Mouse (Mus musculus): Measurements from ENCODE around the gene Gm14190. TPM values are rescaled to one million over a fixed set of nuclear protein-coding genes. Genes with fewer than 3 reads are reported as not detected.
"Not testable (repeated sequence)": the region's sequence is repeated elsewhere in the genome, so short reads cannot be mapped to it uniquely, and the experiment has no call there.

Gene Gm14190
- polyA plus RNA-seq, 1 experiment from 2014 or later: not detected

DNA sequence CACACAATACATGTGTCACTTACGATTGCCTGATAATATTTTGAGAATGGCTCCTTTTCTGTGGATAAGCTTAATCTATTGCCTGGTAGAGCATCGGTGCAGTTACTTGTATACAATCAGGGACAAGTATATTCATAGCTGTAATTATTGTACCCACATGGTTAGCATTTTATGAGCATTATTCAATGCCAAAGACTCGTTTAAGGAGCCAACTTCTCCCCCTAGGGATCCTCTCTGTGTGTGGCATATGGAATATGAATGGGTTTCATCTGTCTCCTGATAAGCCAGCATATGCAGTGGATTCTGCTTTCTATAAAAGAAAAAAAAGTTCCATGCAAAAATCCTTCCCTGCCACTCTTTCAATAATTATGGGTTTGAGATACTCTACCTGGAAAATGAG lies 46.2 kb downstream of the Gm14190 start:
- Histone ChIP-seq H3K9me3 (no peaks in the 10 kb centered on the region), H3K27me3 (ENCODE audit: poor library complexity, severe bottlenecking) (no peaks in the 10 kb centered on the region), H3K27ac (no peak overlapping the region), H3K4me3 (no peak overlapping the region), H3K36me3 (replicated peaks) (no peaks in the 10 kb centered on the region), H3K4me1 (no peaks in the 10 kb centered on the region)
- 81% methylated on average over 3 of the region's 3 CpGs for WGBS
- no peak for DNase-seq (ENCODE audit: extremely low spot score, low spot score)

DNA sequence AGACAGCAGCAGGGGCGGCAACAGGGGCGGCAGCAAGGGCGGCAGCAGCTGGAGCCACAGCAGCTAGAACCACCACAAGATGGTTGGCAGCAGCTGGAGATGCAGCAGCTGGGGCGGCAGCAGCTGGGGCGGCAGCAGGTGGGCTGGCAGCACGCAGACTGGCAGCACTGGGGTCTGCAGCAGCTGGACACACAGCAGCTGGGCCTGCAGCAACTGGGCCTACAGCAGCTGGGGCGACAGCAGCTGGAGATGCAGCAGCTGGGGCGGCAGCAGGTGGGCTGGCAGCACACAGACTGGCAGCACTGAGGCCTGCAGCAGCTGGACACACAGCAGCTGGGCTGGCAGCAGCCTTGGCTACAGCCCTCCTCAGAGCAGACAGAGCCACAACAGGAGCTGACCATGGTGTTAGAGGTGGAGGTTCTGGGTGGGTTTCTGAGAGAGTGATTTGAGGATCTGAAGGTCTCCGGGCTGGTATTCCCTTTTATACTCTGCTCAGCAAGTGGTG lies 46.9 kb downstream of the Gm14190 start, which contains the start of gene Krtap4-7:
Krtap4-7 (minus strand) TSS at position 455 of the 505 bp plus-strand sequence.
- not testable (repeated sequence) for H3K27me3 ChIP-seq (ENCODE audit: poor library complexity, severe bottlenecking); H3K27ac ChIP-seq
- WGBS: 85% methylated on average over 9 of the region's 9 CpGs

DNA sequence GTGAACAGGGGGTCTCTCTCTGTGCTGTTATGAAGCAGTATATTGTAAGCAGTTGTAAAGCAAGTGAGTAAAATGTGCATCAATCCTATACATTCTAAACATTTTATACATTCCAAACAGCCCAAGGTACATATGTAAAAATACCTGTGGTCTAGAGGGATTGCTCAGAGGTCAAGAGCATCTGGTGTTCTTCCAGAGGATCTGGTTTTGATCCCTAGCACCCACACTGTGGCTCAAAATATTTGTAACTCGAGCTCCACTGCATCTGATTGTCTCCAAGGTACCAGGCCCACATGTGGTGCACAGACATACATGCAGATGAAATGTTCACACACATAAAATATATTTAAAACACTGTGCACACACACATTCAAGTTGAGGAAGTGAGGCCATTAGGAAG lies 49.6 kb downstream of the Gm14190 start:
- H3K4me3 ChIP-seq: no peak overlapping the region
- no peaks in the 10 kb centered on the region for H3K9me3 ChIP-seq
- no peaks in the 10 kb centered on the region for H3K27me3 ChIP-seq (ENCODE audit: poor library complexity, severe bottlenecking)
- no peak for DNase-seq (ENCODE audit: extremely low spot score, low spot score)
- H3K36me3 ChIP-seq (replicated peaks): no peaks in the 10 kb centered on the region
- 59% methylated on average over 1 of the region's 1 CpGs for WGBS
- H3K4me1 ChIP-seq: no peaks in the 10 kb centered on the region
- no peak overlapping the region for H3K27ac ChIP-seq

More for the DNA sequence above, 46.9 kb downstream of the Gm14190 start, which contains the start of gene Krtap4-7:
- H3K36me3 ChIP-seq (replicated peaks); DNase-seq (ENCODE audit: extremely low spot score, low spot score); H3K4me3 ChIP-seq; H3K9me3 ChIP-seq; H3K4me1 ChIP-seq: not testable (repeated sequence)

Other genes with a start within 250 kb of the Gm14190 start
- gene Krt23, start 197.6 kb downstream of the Gm14190 start, polyA plus RNA-seq (2016; fragmentation: Nextera tagmentation; extraction: Ambion mirVana): 0.20 TPM in 1 of 2 replicates, not detected in the other
- not detected in 2 replicates for gene Krt39, start 169.4 kb downstream of the Gm14190 start, polyA plus RNA-seq (2016; fragmentation: Nextera tagmentation; extraction: Ambion mirVana)
- gene Krt40, start 147.6 kb downstream of the Gm14190 start, polyA plus RNA-seq (2016; fragmentation: Nextera tagmentation; extraction: Ambion mirVana): not detected in 2 replicates
- not detected in 2 replicates for gene Krtap3-3, start 139.9 kb downstream of the Gm14190 start, polyA plus RNA-seq (2016; fragmentation: Nextera tagmentation; extraction: Ambion mirVana)
- not detected in 2 replicates for gene Krtap3-2, start 133.9 kb downstream of the Gm14190 start, polyA plus RNA-seq (2016; fragmentation: Nextera tagmentation; extraction: Ambion mirVana)
- not detected in 2 replicates for gene Gm11939, start 131.3 kb downstream of the Gm14190 start, polyA plus RNA-seq (2016; fragmentation: Nextera tagmentation; extraction: Ambion mirVana)
- not detected in 2 replicates for gene Krtap3-1, start 124.1 kb downstream of the Gm14190 start, polyA plus RNA-seq (2016; fragmentation: Nextera tagmentation; extraction: Ambion mirVana)
- not detected in 2 replicates for gene Krtap1-5, start 109.7 kb downstream of the Gm14190 start, polyA plus RNA-seq (2016; fragmentation: Nextera tagmentation; extraction: Ambion mirVana)
- not detected in 2 replicates for gene Krtap1-4, start 107.1 kb downstream of the Gm14190 start, polyA plus RNA-seq (2016; fragmentation: Nextera tagmentation; extraction: Ambion mirVana)
- gene Krtap1-3, start 99.4 kb downstream of the Gm14190 start, polyA plus RNA-seq (2016; fragmentation: Nextera tagmentation; extraction: Ambion mirVana): not detected in 2 replicates
- not detected in 2 replicates for gene Krtap9-3, start 92.6 kb downstream of the Gm14190 start, polyA plus RNA-seq (2016; fragmentation: Nextera tagmentation; extraction: Ambion mirVana)
- gene Gm11938, start 87.4 kb downstream of the Gm14190 start, polyA plus RNA-seq (2016; fragmentation: Nextera tagmentation; extraction: Ambion mirVana): not detected in 2 replicates
- gene Gm11937, start 80.6 kb downstream of the Gm14190 start, polyA plus RNA-seq (2016; fragmentation: Nextera tagmentation; extraction: Ambion mirVana): not detected in 2 replicates
- not detected in 2 replicates for gene Krtap2-4, start 75.9 kb downstream of the Gm14190 start, polyA plus RNA-seq (2016; fragmentation: Nextera tagmentation; extraction: Ambion mirVana)
- not detected in 2 replicates for gene Gm11562, start 70.3 kb downstream of the Gm14190 start, polyA plus RNA-seq (2016; fragmentation: Nextera tagmentation; extraction: Ambion mirVana)
- not detected in 2 replicates for gene Krtap4-1, start 62.5 kb downstream of the Gm14190 start, polyA plus RNA-seq (2016; fragmentation: Nextera tagmentation; extraction: Ambion mirVana)
- not detected in 2 replicates for gene Krtap4-2, start 55.7 kb downstream of the Gm14190 start, polyA plus RNA-seq (2016; fragmentation: Nextera tagmentation; extraction: Ambion mirVana)
- gene Krtap4-7, start 46.7 kb downstream of the Gm14190 start, polyA plus RNA-seq (2016; fragmentation: Nextera tagmentation; extraction: Ambion mirVana): not detected in 2 replicates
- not detected in 2 replicates for gene Gm11555, start 40.5 kb downstream of the Gm14190 start, polyA plus RNA-seq (2016; fragmentation: Nextera tagmentation; extraction: Ambion mirVana)
- gene Gm11563, start 31.8 kb downstream of the Gm14190 start, polyA plus RNA-seq (2016; fragmentation: Nextera tagmentation; extraction: Ambion mirVana): not detected in 2 replicates
- gene Krtap4-6, start 24.8 kb downstream of the Gm14190 start, polyA plus RNA-seq (2016; fragmentation: Nextera tagmentation; extraction: Ambion mirVana): not detected in 2 replicates
- gene Gm14180, start 43.5 kb upstream of the Gm14190 start, polyA plus RNA-seq (2016; fragmentation: Nextera tagmentation; extraction: Ambion mirVana): not detected in 2 replicates
- gene Gm11595, start 82.2 kb upstream of the Gm14190 start, polyA plus RNA-seq (2016; fragmentation: Nextera tagmentation; extraction: Ambion mirVana): not detected in 2 replicates
- not detected in 2 replicates for gene Krtap4-8, start 90.0 kb upstream of the Gm14190 start, polyA plus RNA-seq (2016; fragmentation: Nextera tagmentation; extraction: Ambion mirVana)
- gene Krtap4-9, start 94.5 kb upstream of the Gm14190 start, polyA plus RNA-seq (2016; fragmentation: Nextera tagmentation; extraction: Ambion mirVana): not detected in 2 replicates
- not detected in 2 replicates for gene Gm11596, start 102.7 kb upstream of the Gm14190 start, polyA plus RNA-seq (2016; fragmentation: Nextera tagmentation; extraction: Ambion mirVana)
- not detected in 2 replicates for gene Gm11569, start 108.2 kb upstream of the Gm14190 start, polyA plus RNA-seq (2016; fragmentation: Nextera tagmentation; extraction: Ambion mirVana)
- not detected in 2 replicates for gene Gm11554, start 113.7 kb upstream of the Gm14190 start, polyA plus RNA-seq (2016; fragmentation: Nextera tagmentation; extraction: Ambion mirVana)
- not detected in 2 replicates for gene Krtap4-13, start 119.2 kb upstream of the Gm14190 start, polyA plus RNA-seq (2016; fragmentation: Nextera tagmentation; extraction: Ambion mirVana)
- not detected in 2 replicates for gene Gm11564, start 124.9 kb upstream of the Gm14190 start, polyA plus RNA-seq (2016; fragmentation: Nextera tagmentation; extraction: Ambion mirVana)
- gene 2300003K06Rik, start 147.3 kb upstream of the Gm14190 start, polyA plus RNA-seq (2016; fragmentation: Nextera tagmentation; extraction: Ambion mirVana): not detected in 2 replicates
- gene Krtap4-16, start 160.9 kb upstream of the Gm14190 start, polyA plus RNA-seq (2016; fragmentation: Nextera tagmentation; extraction: Ambion mirVana): not detected in 2 replicates
- gene Gm11568, start 167.2 kb upstream of the Gm14190 start, polyA plus RNA-seq (2016; fragmentation: Nextera tagmentation; extraction: Ambion mirVana): not detected in 2 replicates
- not detected in 2 replicates for gene Gm11559, start 173.7 kb upstream of the Gm14190 start, polyA plus RNA-seq (2016; fragmentation: Nextera tagmentation; extraction: Ambion mirVana)
- not detected in 2 replicates for gene Krtap9-1, start 182.6 kb upstream of the Gm14190 start, polyA plus RNA-seq (2016; fragmentation: Nextera tagmentation; extraction: Ambion mirVana)
- not detected in 2 replicates for gene Gm11567, start 188.4 kb upstream of the Gm14190 start, polyA plus RNA-seq (2016; fragmentation: Nextera tagmentation; extraction: Ambion mirVana)
- gene Krtap31-1, start 217.2 kb upstream of the Gm14190 start, polyA plus RNA-seq (2016; fragmentation: Nextera tagmentation; extraction: Ambion mirVana): not detected in 2 replicates
- not detected in 2 replicates for gene Gm11565, start 224.0 kb upstream of the Gm14190 start, polyA plus RNA-seq (2016; fragmentation: Nextera tagmentation; extraction: Ambion mirVana)
- not detected in 2 replicates for gene Krtap31-2, start 245.6 kb upstream of the Gm14190 start, polyA plus RNA-seq (2016; fragmentation: Nextera tagmentation; extraction: Ambion mirVana)